Mouse (Mus musculus) adrenal gland, adult 18-20 months (tissue): ENCODE measurements around the gene Vmn1r185. TPM values are rescaled to one million over a fixed set of nuclear protein-coding genes. Genes with fewer than 3 reads are reported as not detected.
"Not testable (repeated sequence)": the region's sequence is repeated elsewhere in the genome, so short reads cannot be mapped to it uniquely, and the experiment has no call there.

Experiments used
- DNase-seq, 2 experiments: peaks; one replicate each; pipeline ENCODE4 v3.0.0; 2021 to 2022; ENCODE audit warnings: low spot score in 2 of 2
- long read RNA-seq, 2 experiments: library from polyadenylated mRNA; stranded (forward); transcript quantifications; one replicate each; pipeline ENCODE4 v2.0.0; 2021
- total RNA-seq, 2 experiments: library from RNA; stranded (reverse); gene quantifications; 1 replicate in 1 of 2; 2 replicates in 1 of 2; pipeline ENCODE4 v1.2.3; 2021

Gene Vmn1r185
- not detected for total RNA-seq
- long read RNA-seq, experiment 1 = 0 reads
- long read RNA-seq, experiment 2 = 0 reads

GRCm38 (mm10) chr7:26618364-26618763 is at the start of gene Vmn1r185:
TSS of gene Vmn1r185 (minus strand) at chr7:26618464.
- not testable (repeated sequence) for DNase-seq

GRCm38 (mm10) chr7:26667466-26667865 is 49.2 kb upstream of the Vmn1r185 start:
- not testable (repeated sequence) for DNase-seq

DNA sequence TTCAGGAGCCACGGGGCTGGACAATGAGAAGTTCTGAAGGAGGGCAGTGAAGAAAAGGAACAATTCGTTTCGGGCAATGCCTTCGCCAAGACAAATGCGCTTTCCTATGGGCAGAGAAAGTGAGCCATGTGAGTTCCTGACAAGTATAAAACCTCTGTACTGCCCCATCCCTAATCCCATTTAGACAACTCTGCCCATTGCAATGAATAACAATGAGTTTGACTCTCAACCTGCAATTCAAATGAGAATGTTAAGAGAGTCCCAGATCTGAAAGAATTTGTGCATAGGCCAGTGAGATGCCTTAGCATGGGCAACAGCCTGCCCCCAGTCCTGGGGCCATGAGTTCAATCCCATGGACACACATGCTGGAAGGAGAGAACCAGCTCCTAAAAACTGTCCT is 47.7 kb upstream of the Vmn1r185 start:
- no peak for DNase-seq

- DNase-seq = no peak
Measured at GRCm38 (mm10) chr7:26589774-26590173, 28.5 kb downstream of the Vmn1r185 start.

DNA sequence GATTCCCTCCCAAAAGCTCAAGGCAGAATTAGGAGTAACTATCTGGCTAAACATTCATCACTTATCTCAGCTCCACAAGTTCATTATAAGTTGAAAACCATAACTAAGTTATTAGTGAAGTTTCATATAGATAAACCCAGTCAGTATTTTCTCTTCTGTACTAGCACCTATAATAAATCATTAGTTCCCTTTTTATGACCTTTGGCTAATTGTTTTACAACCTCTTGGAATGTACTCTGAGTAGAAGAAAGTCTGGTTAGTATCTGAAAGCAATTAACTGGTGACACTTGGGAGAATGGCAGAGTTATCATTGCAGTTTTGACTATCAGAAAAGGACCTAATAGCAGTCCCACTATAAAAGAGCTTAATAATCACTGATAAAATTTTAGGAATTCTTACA is 29.2 kb downstream of the Vmn1r185 start:
- no peak for DNase-seq

Other genes starting within 250 kb of the Vmn1r185 start
- not detected for gene Nlrp9c, start 214.8 kb downstream of the Vmn1r185 start, total RNA-seq
- not detected for gene Nlrp4a, start 183.4 kb downstream of the Vmn1r185 start, total RNA-seq
- not detected for gene Nlrp9a, start 83.4 kb downstream of the Vmn1r185 start, total RNA-seq
- gene Cyp2b23, start 68.0 kb upstream of the Vmn1r185 start, total RNA-seq = not detected
- gene Cyp2b19, start 138.7 kb upstream of the Vmn1r185 start, total RNA-seq = not detected
- gene Cyp2g1, start 190.4 kb upstream of the Vmn1r185 start, total RNA-seq = not detected
- 1 to 10 TPM in 1 of 2 experiments, not detected in 1; 1.3 TPM for gene Cyp2a5, start 216.8 kb upstream of the Vmn1r185 start, total RNA-seq